ENCODE assay signal across 8 mouse cellular contexts in genomic region chr8:13678182-13678581, GRCm38 (mm10). TPM values are rescaled to one million over a fixed set of nuclear protein-coding genes. Genes with fewer than 3 reads are reported as not detected.
A peak's percentile ranks its signal among the peaks of the same experiment; 100 is the strongest.
DNase-seq lines count a peak whose midpoint lies in the region; ATAC-seq and TF ChIP-seq lines count a peak whose summit lies in the region.

No protein-coding gene starts in this region.

- H3K36me3 ChIP-seq in embryonic facial prominence, embryonic 12.5 days: no peaks in the 10 kb centered on the region
- H3K36me3 ChIP-seq in limb, embryonic 10.5 days: no peaks in the 10 kb centered on the region
- H3K36me3 ChIP-seq in neural tube, embryonic 14.5 days (ENCODE audit: control insufficient read depth, insufficient read depth, low read length): no peaks in the 10 kb centered on the region

- H3K27ac ChIP-seq in layer of hippocampus, adult 2 months: no peak overlapping the region
- no peak overlapping the region for H3K27ac ChIP-seq in embryonic facial prominence, embryonic 12.5 days
- H3K27ac ChIP-seq in limb, embryonic 10.5 days: no peak overlapping the region
- H3K27ac ChIP-seq in neural tube, embryonic 14.5 days (ENCODE audit: low read depth, low read length): no peak overlapping the region

- peak overlapping the region; percentile 90 for H3K4me3 ChIP-seq in layer of hippocampus, adult 2 months
- H3K4me3 ChIP-seq in embryonic facial prominence, embryonic 12.5 days: peak overlapping the region; percentile 77
- H3K4me3 ChIP-seq in limb, embryonic 10.5 days: peak overlapping the region; percentile 65
- H3K4me3 ChIP-seq in neural tube, embryonic 14.5 days (ENCODE audit: low read depth, low read length): peak overlapping the region; percentile 84

- peaks cover 18% of the 10 kb centered on the region for H3K4me1 ChIP-seq in embryonic facial prominence, embryonic 12.5 days
- peaks cover 26% of the 10 kb centered on the region for H3K4me1 ChIP-seq in limb, embryonic 10.5 days
- H3K4me1 ChIP-seq in neural tube, embryonic 14.5 days (ENCODE audit: control insufficient read depth, insufficient read depth, low read length): peaks cover 20% of the 10 kb centered on the region

- peak overlapping the region; percentile 30; the same call in 1 of the 2 replicates for H3K9ac ChIP-seq in embryonic facial prominence, embryonic 12.5 days
- no peak overlapping the region; the same call in 1 of the 2 replicates for H3K9ac ChIP-seq in neural tube, embryonic 14.5 days (replicated peaks; ENCODE audit: low read depth, low read length)

- peaks cover 12% of the 10 kb centered on the region; the same call in 1 of the 2 replicates for H3K27me3 ChIP-seq in embryonic facial prominence, embryonic 12.5 days
- peaks cover 30% of the 10 kb centered on the region for H3K27me3 ChIP-seq in limb, embryonic 10.5 days (ENCODE audit: low read depth, poor library complexity, severe bottlenecking)
- peaks cover 2% of the 10 kb centered on the region; the same call in 1 of the 2 replicates for H3K27me3 ChIP-seq in neural tube, embryonic 14.5 days (ENCODE audit: control insufficient read depth, insufficient read depth, low read length)

- no peak for ATAC-seq in embryonic facial prominence, embryonic 12.5 days (ENCODE audit: insufficient number of reproducible peaks, insufficient read depth, low FRiP score, low TSS enrichment)
- no peak for ATAC-seq in neural tube, embryonic 14.5 days (ENCODE audit: low read depth)

- WGBS in embryonic facial prominence, embryonic 12.5 days: 48% methylated on average over 8 of the region's 8 CpGs
- 46% methylated on average over 8 of the region's 8 CpGs for WGBS in limb, embryonic 10.5 days
- 46% methylated on average over 8 of the region's 8 CpGs for WGBS in neural tube, embryonic 14.5 days

- TF ChIP-seq CTCF in layer of hippocampus, adult 2 months (conservative IDR thresholded peaks at IDR 0.05): no peak

- H3K9me3 ChIP-seq in embryonic facial prominence, embryonic 12.5 days: no peaks in the 10 kb centered on the region
- no peaks in the 10 kb centered on the region for H3K9me3 ChIP-seq in limb, embryonic 10.5 days (replicated peaks)
- no peaks in the 10 kb centered on the region for H3K9me3 ChIP-seq in neural tube, embryonic 14.5 days (ENCODE audit: control insufficient read depth, low read length)

- H3K4me2 ChIP-seq in embryonic facial prominence, embryonic 12.5 days (replicated peaks): peak overlapping the region; percentile 86
- peak overlapping the region; percentile 60 for H3K4me2 ChIP-seq in neural tube, embryonic 14.5 days (ENCODE audit: low read depth, low read length)

- DNase-seq in layer of hippocampus, adult 2 months (ENCODE audit: low spot score in 2 of 2): no peak
- DNase-seq in layer of hippocampus, adult 8-10 months (ENCODE audit: low spot score in 2 of 2): no peak
- DNase-seq in limb, embryonic 10.5 days (ENCODE audit: low spot score): no peak
- no peak for DNase-seq in testis, postnatal 14 days (ENCODE audit: low spot score)
- no peak for DNase-seq in layer of hippocampus, adult 18-20 months (ENCODE audit: low spot score in 2 of 2)
- no peak for DNase-seq in ovary, adult 18-20 months (ENCODE audit: low spot score)

RNA-seq across cellular contexts. Expression of gene Rasa3, which starts 0.8 kb away (rescaled TPM):
- total RNA-seq in layer of hippocampus, adult 2 months (2021): 10 to 100 TPM; 62.8 to 63.4 TPM
- total RNA-seq in layer of hippocampus, adult 8-10 months (2022): 10 to 100 TPM; 62.7 to 74.3 (median 68.2) TPM
- 26.1 and 26.3 TPM in 2 replicates for polyA plus RNA-seq in embryonic facial prominence, embryonic 12.5 days (2016; fragmentation: Nextera tagmentation; extraction: Ambion mirVana)
- polyA plus RNA-seq in limb, embryonic 10.5 days (2016; fragmentation: Nextera tagmentation; extraction: Ambion mirVana): 17.0 and 18.1 TPM in 2 replicates
- polyA plus RNA-seq in neural tube, embryonic 14.5 days (2014; fragmentation: Nextera tagmentation; extraction: Ambion mirVana): 34.4 and 38.3 TPM in 2 replicates
- total RNA-seq in layer of hippocampus, adult 18-20 months (2021): 10 to 100 TPM; 65.7 to 67.1 TPM

RNA-seq across cellular contexts. Expression of gene Cfap97d2, which starts 27.5 kb away (rescaled TPM):
- total RNA-seq in layer of hippocampus, adult 2 months (2021): 1 to 10 TPM; 3.1 to 3.2 TPM
- 1 to 10 TPM; 1.8 to 3.6 (median 2.7) TPM for total RNA-seq in layer of hippocampus, adult 8-10 months (2022)
- polyA plus RNA-seq in embryonic facial prominence, embryonic 12.5 days (2016; fragmentation: Nextera tagmentation; extraction: Ambion mirVana): 0.25 and 0.35 TPM in 2 replicates
- not detected in 2 replicates for polyA plus RNA-seq in limb, embryonic 10.5 days (2016; fragmentation: Nextera tagmentation; extraction: Ambion mirVana)
- polyA plus RNA-seq in neural tube, embryonic 14.5 days (2014; fragmentation: Nextera tagmentation; extraction: Ambion mirVana): 0.90 and 1.2 TPM in 2 replicates
- 1 to 10 TPM; 1.9 to 3.4 TPM for total RNA-seq in layer of hippocampus, adult 18-20 months (2021)
